Mouse (Mus musculus) thymus, postnatal 10 days (tissue): ENCODE results near the gene Lingo4.

Experiments
- DNase-seq, 2 experiments: peaks; one replicate each; pipeline ENCODE4 v3.0.0; 2021; ENCODE audit warnings: low spot score in 2 of 2

Lingo4 gene

DNA sequence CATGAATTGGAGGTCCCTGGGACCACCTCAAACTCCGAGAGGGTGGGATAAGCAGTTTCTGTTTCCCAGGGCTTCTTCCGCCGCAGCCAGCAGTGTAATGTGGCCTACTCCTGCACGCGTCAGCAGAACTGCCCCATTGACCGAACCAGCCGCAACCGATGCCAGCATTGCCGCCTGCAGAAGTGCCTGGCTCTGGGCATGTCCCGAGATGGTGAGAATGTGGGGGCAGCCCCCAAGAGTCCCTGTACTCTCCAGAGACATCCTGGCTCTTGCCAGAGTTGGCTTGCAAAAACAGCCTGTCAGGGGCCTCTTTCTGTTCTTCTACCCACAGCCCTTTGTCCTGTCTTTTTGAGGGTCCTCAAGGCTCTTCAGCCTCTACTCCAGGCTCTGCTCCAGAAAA lies 10.9 kb upstream of the Lingo4 start:
- DNase-seq, result peak; percentile 23 to 40

DNA sequence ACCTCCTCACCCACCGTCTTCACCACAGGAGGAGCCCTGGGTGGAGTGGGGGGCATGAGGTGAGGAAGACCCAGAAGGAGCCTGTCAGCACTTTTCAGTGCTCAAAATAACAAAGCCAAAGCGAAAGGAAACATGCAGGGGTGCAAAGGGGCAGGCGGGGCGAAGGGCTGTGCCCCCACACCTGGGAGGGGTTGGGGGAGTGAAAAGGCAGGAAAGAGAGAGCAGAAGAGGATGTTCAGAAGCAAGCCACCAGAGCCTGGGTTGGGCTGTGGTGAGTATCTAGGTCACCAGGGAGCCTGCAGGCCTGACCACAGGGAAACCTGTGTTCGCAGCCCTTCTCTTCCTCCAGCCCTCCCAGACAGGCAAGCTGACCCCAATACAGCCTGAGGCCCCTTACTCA lies 10.3 kb upstream of the Lingo4 start:
- DNase-seq, result peak; percentile 86 to 91

DNA sequence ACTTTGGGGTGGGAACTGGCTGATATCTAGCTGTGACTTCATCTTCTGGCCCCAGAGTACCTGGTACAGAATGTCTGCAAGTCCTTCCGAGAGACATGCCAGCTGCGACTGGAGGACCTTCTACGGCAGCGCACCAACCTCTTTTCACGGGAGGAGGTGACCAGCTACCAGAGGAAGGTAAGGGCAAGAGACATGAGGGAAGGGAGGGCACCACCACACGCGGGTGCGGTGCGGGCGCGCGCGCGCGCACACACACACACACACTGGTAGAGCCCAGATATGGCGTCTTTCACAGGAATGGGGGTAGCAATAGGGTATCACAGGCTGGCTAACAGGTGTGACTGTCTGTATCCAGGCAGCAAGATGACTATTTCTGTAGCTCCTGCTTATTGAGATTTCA lies 8.9 kb upstream of the Lingo4 start:
- peak; percentile 12 to 25 for DNase-seq

DNA sequence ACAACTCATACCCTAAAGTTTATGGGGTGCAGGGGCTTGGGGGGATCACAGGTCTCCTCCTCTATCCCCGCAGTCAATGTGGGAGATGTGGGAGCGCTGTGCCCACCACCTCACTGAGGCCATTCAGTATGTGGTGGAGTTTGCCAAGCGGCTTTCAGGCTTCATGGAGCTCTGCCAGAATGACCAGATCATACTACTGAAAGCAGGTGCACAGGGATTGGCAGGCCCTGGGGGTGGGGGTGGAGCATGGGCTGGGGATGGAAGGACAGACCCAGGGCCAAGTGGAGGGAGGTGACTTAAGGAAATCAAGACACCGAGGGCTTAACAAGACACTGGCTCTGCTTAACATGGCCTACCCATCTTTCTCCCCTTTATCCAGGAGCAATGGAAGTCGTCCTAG lies 7.3 kb upstream of the Lingo4 start:
- DNase-seq, result no peak

DNA sequence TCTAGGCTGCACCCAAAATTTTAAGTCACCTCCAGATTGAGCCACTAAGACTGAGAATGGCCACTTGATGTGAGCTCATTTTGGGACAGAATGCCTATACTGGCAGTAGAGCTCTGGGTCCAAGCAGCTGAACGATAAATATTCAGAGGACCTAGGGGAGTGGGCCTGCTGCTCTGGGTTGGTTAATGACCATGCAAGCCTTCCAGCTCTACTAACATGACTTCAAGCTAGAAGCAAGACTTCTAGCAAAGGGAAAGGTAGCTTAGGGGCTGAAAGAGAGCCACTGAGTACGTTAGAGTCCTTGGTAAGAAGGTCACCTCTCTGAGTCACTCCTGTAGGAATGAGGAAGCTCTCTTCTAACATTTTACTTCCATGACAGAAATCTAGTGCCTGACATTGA lies 6.2 kb upstream of the Lingo4 start:
- DNase-seq, result no peak

DNA sequence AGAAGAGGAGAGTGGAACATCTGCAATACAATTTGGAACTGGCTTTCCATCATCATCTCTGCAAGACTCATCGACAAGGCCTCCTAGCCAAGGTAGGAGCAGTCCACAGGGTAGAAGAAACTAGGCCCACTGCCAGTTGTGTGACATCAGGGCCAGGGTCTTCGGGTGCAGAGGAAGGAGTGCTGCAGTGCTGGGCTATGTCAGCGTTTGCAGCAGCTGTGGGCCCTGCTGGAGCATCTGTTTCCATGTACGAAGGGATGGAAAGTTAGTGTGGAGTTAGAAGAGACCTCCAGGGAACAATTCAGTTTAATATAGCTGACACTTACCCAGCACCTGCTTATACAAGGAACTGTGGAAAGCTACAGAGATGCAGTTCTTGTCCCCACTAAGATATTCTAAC lies 5.3 kb upstream of the Lingo4 start:
- DNase-seq, result no peak

DNA sequence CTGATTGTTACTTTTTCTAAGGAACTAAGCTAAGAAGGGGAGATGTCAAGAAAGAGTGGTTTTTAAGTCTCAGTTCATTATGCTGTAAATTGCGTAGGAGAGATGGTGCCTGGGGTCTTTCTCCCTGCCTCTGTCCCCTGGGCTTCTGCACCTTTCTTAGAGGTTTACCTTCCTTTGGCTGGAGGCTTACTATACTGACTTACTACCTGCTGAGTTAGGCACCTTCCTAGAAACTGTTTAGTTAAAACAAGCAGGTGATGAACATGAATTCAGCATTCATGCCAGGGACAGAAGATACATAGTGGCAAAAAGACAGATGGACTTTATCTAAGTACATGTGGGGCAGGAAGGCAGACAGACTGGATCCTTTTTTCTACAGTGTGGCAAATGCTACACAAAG lies 2.0 kb upstream of the Lingo4 start:
- no peak for DNase-seq

DNA sequence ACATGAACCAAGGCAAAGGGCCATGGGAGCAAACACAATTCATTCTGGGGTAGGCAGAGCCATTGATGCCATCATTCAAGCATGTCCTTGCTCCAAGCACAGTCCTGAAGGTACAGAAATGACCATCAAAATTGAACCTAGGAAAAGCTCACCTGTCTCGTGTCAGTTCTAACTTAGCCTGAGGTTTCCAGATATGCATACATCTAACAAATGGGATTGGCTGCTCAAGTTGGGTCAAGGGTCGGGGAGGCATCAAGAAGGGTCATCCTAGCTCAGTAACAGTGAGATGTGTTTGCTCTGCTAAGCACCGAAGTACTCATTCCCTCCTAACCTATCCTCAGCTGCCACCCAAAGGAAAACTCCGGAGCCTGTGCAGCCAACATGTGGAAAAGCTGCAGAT lies 1.5 kb upstream of the Lingo4 start:
- DNase-seq, result no peak

DNA sequence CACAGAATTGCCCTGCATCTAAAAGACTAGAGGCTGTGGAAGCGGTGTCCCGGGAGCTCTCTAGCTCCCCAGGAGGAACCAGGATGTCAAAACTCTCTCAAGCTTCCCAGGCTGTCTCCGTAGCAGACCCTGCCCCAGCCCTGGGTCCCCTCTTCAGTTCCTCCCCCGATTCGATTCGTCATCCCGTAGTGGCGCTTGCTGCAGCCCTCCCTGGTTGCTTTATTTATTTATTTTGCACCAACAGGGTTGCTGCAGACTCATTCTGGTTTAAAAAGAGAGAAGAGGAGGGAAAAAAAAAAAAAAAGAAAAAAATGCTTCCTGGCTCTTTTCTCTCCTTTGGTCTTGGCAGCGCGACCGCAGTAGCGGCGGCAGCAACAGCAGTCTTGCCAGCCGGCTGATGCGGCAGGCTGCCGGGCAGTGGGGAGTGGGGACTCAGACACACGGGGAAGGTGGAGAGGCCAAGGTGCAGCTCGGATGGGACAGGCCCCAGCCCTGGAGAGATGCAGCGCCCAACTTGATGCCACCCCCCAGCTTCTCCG lies 695 bp downstream of the Lingo4 start:
- peak; percentile 54 to 58 for DNase-seq

DNA sequence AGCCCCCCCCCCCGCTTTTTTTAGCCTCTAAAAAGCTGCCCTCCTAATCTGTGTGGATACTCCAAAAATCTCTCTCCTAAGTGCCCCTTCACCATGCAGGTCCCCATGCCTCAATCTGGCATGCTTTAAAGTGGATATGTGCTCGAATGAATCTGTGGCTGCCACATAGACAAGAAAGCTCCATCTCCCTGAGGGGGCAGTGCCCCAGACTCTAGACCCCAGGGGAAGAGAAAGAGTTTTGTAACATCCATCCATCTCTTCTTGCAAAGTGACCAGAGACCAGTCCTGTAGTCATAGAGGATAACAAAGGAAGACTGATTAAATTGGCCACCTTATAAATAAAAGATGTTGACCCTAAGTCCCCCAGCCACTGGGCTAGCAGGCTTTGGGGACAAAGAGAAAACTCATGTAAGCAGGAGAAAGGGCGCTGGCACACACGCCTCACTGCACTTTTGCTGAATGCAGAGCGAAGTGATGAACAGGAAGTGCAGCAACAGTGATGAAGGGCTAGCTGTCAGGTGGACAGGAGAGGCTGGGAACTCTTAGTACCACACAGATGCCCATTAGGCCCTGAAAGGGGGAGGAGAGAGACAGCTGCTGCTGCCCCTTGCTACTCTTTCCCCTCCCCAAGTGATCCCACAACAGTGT lies 1.5 kb downstream of the Lingo4 start:
- peak; percentile 4 to 10 for DNase-seq

DNA sequence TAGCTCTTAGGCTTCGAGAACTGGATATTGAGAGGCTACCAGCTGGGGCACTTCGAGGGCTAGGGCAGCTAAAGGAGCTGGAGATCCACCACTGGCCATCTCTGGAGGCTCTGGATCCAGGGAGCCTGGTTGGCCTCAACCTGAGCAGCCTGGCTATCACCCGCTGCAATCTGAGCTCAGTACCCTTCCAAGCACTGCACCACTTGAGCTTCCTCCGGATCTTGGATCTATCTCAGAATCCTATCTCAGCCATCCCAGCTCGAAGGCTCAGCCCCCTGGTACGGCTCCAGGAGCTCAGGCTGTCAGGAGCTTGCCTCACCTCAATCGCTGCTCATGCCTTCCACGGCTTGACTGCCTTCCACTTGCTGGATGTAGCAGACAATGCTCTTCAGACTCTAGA lies 4.1 kb downstream of the Lingo4 start:
- DNase-seq, result no peak

DNA sequence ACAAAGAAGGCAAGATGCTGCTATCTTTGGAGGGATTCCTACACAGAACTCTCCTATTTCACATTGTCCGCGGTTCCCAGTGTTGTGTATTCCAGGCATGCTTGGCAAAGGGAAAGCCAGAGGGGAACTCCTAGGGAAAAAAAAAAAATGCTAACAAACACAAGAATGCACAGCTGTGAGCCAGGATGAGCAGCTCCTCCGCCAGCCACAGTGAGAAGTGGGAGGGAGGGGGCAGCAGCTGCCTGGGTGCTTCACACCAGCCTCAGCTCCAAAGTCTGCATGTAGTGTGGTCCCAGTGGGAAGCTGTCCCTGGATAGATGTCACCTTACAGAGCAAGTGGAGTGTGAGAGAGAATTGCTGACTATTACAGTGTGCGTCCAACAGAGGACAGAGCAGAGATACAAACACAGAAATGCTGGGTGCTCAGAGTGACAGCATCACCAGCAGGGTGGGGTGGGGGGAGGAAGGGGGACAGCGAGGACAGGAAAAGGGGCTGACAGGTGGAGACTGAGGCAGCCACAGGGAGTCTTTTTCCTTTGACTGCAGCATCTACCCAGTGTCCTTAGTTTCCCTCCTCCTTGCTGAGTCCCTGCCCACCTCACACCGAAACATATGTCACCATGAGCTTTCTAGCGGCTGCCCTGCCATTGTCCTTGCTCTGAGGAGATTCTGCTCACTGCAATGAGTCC lies 6.2 kb downstream of the Lingo4 start:
- peak; percentile 36 to 42 for DNase-seq

DNA sequence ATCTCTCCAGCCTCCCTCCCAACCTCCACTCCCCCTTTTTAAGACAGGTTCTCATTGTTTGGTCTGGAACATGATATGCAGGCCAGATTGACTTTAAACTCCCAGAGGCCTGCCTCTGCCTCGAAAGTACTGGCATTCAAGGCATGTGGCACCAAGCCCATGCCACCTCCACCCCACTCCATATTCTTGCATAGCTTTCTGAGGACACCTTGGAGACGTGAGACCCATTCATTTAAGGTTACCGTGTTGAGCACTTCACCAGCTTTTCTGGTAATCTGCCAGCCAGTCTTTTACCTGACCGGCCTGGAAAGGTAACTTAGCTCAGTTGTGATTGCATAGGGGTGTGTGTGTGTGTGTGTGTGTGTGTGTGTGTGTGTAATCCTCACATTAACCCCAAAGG lies 7.2 kb downstream of the Lingo4 start:
- DNase-seq, result no peak

DNA sequence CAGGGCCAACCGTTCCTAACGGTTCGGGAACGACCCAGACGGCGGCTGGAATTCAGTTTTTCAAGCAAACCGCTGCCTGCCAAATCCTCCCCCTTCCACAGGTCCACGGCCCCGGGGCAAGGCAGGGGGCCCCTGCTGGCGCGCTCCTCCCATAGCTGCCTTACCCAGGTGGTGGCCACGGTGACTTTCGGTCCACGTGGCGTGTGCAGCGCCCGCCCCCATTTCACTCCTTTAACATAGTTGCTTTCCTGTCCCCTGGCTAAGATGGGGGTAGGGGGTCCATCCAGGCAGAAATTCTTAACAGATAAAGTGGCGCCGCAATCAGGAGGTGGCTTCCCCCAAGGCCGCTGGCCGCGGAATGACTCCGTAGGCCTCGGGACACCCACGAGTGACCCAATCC lies 14.2 kb downstream of the Lingo4 start:
- DNase-seq, result no peak

DNA sequence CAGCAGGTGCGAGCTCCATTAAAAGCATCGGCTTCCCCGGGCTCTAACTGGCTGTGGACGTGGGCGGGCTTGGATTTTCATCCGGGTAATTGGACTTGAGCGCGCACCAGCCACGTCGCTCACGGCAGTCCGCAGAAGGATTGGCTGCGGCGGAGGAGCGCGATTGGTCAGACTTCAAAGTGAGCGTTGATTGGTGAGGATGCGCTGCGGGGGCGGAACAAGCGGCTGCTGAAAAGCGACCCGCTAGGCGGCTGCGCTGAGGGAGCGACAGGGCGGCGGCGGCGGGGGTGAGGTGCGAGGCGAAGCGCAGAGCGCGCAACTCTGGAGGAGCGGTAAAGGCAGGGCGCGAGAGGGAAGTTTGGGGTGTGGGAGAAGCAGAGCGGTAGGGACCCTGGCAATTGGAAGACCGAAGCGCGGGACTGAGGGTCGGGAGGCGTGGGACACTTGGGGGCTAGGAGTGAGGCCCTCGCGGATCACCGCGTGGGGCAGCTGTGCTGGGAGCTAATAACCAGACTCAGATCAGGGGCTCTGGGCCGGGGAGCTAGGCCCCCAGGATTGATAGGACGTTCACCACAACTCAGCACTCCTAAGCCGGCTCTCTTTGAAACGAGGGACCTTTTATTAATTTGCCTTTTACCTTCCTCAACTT lies 14.8 kb downstream of the Lingo4 start, which contains the start of gene Tdrkh:
Gene Tdrkh (plus strand): TSS at position 243 of the 649 bp plus-strand sequence.
- peak; percentile 95 to 98 for DNase-seq

DNA sequence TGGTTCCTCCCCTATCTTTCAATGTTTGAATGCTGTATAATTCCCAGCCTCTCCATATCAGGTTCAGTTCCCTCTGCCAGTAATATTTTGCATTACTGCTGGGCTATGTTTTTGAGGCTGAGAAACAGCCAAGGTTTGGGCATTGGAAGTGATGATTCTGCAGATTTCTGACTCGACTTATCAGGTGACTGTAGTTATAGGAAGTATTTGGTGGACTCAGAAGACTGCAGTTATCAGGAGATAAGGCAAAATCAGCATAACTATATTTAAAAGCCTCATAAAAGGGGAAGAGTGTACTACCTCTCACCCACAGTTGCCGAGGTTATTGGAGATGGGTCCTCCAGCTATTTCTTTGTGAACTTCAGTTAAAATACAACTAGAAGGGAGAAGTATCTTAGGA lies 32.7 kb downstream of the Lingo4 start:
- no peak for DNase-seq

DNA sequence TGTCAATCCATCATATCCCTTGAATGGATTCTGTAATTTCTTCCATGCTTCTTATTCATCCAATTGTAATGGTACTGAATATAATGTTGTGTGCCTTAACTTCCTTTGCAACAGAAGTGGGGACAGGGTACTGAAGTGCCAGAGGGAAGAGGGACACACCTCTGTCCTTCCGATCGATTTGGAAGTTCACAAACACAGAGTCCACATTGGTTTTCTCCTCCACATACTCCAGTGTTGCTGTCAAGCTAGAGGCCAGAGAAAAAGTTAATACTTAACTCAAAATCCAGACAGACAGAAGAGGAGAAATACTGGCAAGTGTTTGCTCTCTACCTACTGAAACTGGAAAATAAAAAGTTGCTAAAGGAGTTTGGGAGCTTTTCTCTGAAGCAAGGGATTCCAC lies 36.0 kb downstream of the Lingo4 start:
- DNase-seq, result no peak

DNA sequence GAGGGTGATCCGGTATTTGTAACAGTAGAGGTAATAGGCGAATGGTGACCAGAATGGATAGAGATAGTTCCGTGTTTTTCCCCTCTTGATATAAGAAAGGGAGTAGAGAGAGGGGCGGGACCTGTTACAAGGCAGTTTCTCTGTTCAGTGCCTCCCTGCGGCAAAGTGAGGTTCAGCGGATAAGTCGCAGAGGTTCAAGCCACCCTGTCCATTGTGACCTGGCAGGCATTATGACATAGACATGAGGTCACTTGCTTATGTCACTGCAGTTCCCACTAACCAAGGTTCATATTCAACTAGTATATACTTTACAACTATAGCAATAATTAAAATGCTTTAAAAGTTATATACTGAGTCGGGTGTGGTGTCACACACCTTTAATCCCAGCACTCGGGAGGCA lies 38.1 kb downstream of the Lingo4 start:
- no peak for DNase-seq

DNA sequence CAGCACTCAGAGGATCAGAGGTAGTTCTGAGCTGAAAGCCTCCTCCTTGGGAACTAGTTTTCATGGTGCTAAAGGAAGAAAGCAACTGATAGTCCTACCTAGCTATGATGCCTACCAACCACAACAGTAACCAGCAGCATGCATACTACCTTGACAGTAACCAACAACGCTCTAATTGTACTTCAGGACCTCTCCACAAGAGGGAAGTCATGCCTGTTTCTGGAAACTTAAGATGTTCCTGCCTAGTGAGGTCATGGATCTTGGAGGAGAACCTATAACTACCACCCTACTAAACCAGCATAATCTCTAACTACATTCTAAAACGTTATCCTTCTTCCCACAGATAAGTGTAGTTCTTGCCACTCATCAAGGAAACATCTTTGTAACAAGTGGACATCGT lies 42.9 kb downstream of the Lingo4 start:
- DNase-seq, result peak in 1 of 2 experiments; percentile 18

DNA sequence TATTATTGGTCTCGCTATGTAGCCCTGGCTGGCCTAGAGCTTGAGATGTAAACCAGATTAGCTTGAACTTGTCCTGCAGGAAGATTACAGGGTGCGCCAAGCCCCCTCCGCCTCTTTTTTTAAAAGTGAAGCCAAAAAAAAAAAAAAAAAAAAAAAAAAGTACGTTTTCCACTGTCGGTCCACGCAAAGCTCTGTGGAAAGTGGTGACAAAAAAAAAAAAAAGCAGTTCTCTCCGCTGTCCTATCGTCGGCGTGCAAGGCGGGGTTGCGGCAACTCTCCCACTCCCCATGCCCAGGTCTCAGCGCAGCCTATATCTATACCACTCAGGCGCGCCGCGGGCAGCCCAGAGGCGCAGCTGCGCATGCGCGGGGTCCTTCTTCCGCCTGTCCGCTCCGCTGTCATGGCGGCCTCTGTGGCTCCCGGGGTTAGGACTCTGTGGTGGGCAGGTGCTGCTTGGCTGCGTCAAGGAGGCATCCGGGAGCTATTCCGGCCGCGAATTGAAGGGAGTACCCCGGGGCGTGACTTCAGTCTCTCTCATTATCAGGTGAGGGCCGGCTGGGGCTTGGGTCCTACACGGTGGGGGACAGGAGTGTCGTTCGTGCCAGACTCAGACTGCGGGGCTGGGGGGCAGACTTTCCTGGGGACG lies 44.8 kb downstream of the Lingo4 start, which contains the start of gene Mrpl9:
Gene Mrpl9 (plus strand): TSS at position 368 of the 646 bp plus-strand sequence.
- peak; percentile 92 to 97 for DNase-seq

DNA sequence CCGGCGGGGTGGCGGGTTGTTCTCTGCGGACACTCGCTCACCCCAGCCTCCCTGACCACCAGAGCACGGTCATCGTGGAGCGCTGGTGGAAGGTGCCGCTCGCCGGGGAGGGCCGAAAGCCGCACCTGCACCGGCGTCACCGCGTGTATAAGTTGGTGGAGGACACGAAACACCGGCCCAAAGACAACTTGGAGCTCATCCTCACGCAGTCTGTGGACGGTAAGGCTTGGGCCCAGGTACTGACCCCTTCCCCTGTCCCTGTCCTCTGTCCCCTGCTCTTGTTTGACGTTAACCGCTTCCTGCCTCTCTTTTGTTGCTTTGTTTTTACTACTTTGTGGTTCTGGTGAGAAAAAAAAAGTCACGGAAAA lies 45.3 kb downstream of the Lingo4 start, which contains the start of gene Oaz3:
Gene Oaz3 (minus strand): TSS at position 319 of the 368 bp plus-strand sequence.
- no peak for DNase-seq

DNA sequence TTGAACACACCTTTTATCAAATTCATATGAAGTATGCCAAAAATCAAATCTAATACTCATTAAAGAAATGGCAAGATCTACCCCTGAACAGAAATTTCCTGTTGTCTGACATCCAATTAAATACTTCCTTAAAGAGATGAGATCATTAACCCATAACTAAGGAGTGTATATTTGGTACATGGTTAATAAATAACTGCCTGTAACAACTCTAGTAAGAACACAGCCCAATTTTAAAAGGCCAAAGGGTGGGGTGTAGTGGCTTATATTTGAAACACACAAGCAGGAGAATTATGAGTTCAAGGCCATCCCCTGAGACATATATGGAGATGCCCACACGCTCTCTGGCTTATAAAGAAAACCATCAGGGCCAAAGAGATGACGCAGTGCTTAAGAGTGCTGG lies 51.1 kb downstream of the Lingo4 start:
- DNase-seq, result no peak
